Mouse (Mus musculus) intestine, postnatal 0 days (tissue): ENCODE results near the gene Ncapg2. TPM values are rescaled to one million over a fixed set of nuclear protein-coding genes. Genes with fewer than 3 reads are reported as not detected.

Source experiments
- ATAC-seq: fragments of 200-750 bp; cut with Nextera tagmentation; 2 replicates; pipeline ENCODE4 v1.8.0; 2017; ENCODE audit warnings: mild to moderate bottlenecking, moderate TSS enrichment, moderate library complexity
- H3K27ac ChIP-seq: fragments of 300-500 bp; sonication (generic); 2 replicates; pipeline ENCODE4 v1.5.1; 2014; ENCODE audit warnings: mild to moderate bottlenecking, low read depth, low read length, moderate library complexity
- H3K27me3 ChIP-seq: fragments of 300-500 bp; sonication (generic); replicated peaks from 2 replicates; pipeline ENCODE4 v1.6.1; 2014; ENCODE audit warnings: low read length, mixed read lengths; ENCODE audit not compliant: control insufficient read depth, insufficient read depth
- H3K36me3 ChIP-seq: fragments of 300-500 bp; sonication (generic); 2 replicates; pipeline ENCODE4 v1.6.1; 2014; ENCODE audit warnings: mild to moderate bottlenecking, moderate library complexity; ENCODE audit not compliant: control insufficient read depth, insufficient read depth
- H3K4me1 ChIP-seq: fragments of 300-500 bp; sonication (generic); replicated peaks from 2 replicates; pipeline ENCODE4 v1.6.1; 2014; ENCODE audit warnings: antibody characterized with exemption, low read length, mixed read lengths; ENCODE audit not compliant: control insufficient read depth, insufficient read depth
- H3K4me2 ChIP-seq: fragments of 300-500 bp; sonication (generic); replicated peaks from 2 replicates; pipeline ENCODE4 v1.6.1; 2014; ENCODE audit warnings: low read depth, mild to moderate bottlenecking, moderate library complexity
- H3K4me3 ChIP-seq: fragments of 300-500 bp; sonication (generic); 2 replicates; pipeline ENCODE4 v1.5.1; 2014; ENCODE audit warnings: low read depth, low read length
- H3K9ac ChIP-seq: fragments of 300-500 bp; sonication (generic); 2 replicates; pipeline ENCODE4 v1.6.1; 2014; ENCODE audit warnings: mild to moderate bottlenecking, low read depth, low read length
- H3K9me3 ChIP-seq: fragments of 300-500 bp; sonication (generic); 2 replicates; pipeline ENCODE4 v1.6.1; 2016; ENCODE audit warnings: mixed run types; ENCODE audit not compliant: control insufficient read depth
- CTCF ChIP-seq: sonication (generic); IDR thresholded peaks from 2 replicates; pipeline ENCODE4 v1.5.1; 2016; ENCODE audit warnings: low read depth, mild to moderate bottlenecking, control low read depth, antibody characterized with exemption, moderate library complexity
- WGBS: fragments of 180-500 bp; shearing (Covaris S2); extraction: QIAGEN DNeasy Blood & Tissue Kit; methylation state at CpG from one replicate; pipeline ENCODE4 v1.1.7; 2014; 5-methylcytosine and 5-hydroxymethylcytosine counted together
- polyA plus RNA-seq: library from polyadenylated mRNA; unstranded; fragments of >200 nt; fragmentation: Nextera tagmentation; extraction: Ambion mirVana; gene quantifications from 2 replicates; pipeline ENCODE4 v1.2.1, GENCODE M21; 2015

The Ncapg2 gene
- polyA plus RNA-seq, 1 experiment from 2014 or later, result 9.4 TPM

GRCm38 (mm10) chr12:116478771-116479170, 73.6 kb downstream of the Ncapg2 start:
- Histone ChIP-seq H3K9ac (no peak overlapping the region), H3K9me3 (no peaks in the 10 kb centered on the region), H3K4me1 (no peaks in the 10 kb centered on the region), H3K36me3 (no peaks in the 10 kb centered on the region), H3K27me3 (no peaks in the 10 kb centered on the region), H3K4me3 (no peak overlapping the region), H3K27ac (no peak overlapping the region), H3K4me2 (no peak overlapping the region)
- no peak for ATAC-seq
- no peak for TF ChIP-seq CTCF
- 68% methylated on average over 1 of the region's 1 CpGs for WGBS

- TF ChIP-seq CTCF, result no peak
- Histone ChIP-seq H3K9me3 (no peaks in the 10 kb centered on the region), H3K4me3 (no peak overlapping the region), H3K36me3 (no peaks in the 10 kb centered on the region), H3K4me2 (no peak overlapping the region), H3K4me1 (peaks cover 4% of the 10 kb centered on the region; the same call in 1 of the 2 replicates), H3K27ac (no peak overlapping the region), H3K27me3 (peaks cover 12% of the 10 kb centered on the region; the same call in 1 of the 2 replicates), H3K9ac (no peak overlapping the region)
- no peak for ATAC-seq
- WGBS, result 93% methylated on average over 1 of the region's 1 CpGs
Measured at GRCm38 (mm10) chr12:116481921-116482320, 76.7 kb downstream of the Ncapg2 start.

GRCm38 (mm10) chr12:116483581-116483980, 78.4 kb downstream of the Ncapg2 start:
- ATAC-seq, result no peak; the same call in 1 of the 2 replicates
- H3K4me1 ChIP-seq, result peaks cover 4% of the 10 kb centered on the region; the same call in 1 of the 2 replicates
- no peak overlapping the region for H3K27ac ChIP-seq

GRCm38 (mm10) chr12:116484991-116485390, 79.8 kb downstream of the Ncapg2 start:
- ATAC-seq, result no peak
- no peaks in the 10 kb centered on the region for H3K36me3 ChIP-seq
- H3K4me2 ChIP-seq, result peak overlapping the region; percentile 90
- H3K4me1 ChIP-seq, result peaks cover 4% of the 10 kb centered on the region; the same call in 1 of the 2 replicates
- TF ChIP-seq CTCF, result no peak
- peaks cover 12% of the 10 kb centered on the region; the same call in 1 of the 2 replicates for H3K27me3 ChIP-seq
- no peak overlapping the region for H3K27ac ChIP-seq
- H3K4me3 ChIP-seq, result peak overlapping the region; percentile 52; the same call in 1 of the 2 replicates
- H3K9me3 ChIP-seq, result no peaks in the 10 kb centered on the region
- WGBS, result 75% methylated on average over 8 of the region's 8 CpGs
- H3K9ac ChIP-seq, result no peak overlapping the region

More at GRCm38 (mm10) chr12:116483581-116483980, 78.4 kb downstream of the Ncapg2 start:
- H3K36me3 ChIP-seq, result no peaks in the 10 kb centered on the region
- 24% methylated on average over 2 of the region's 2 CpGs for WGBS
- no peak overlapping the region for H3K4me3 ChIP-seq
- H3K27me3 ChIP-seq, result peaks cover 12% of the 10 kb centered on the region; the same call in 1 of the 2 replicates
- H3K4me2 ChIP-seq, result no peak overlapping the region
- H3K9me3 ChIP-seq, result no peaks in the 10 kb centered on the region
- no peak overlapping the region for H3K9ac ChIP-seq
- TF ChIP-seq CTCF, result no peak

- Histone ChIP-seq H3K27ac (no peak within 1 kb of the TSS), H3K27me3 (peaks cover 12% of the 10 kb centered on the region; the same call in 1 of the 2 replicates), H3K4me3 (peak within 1 kb of the TSS; percentile 52), H3K36me3 (no peaks in the 10 kb centered on the region), H3K4me2 (peak within 1 kb of the TSS; percentile 90), H3K4me1 (peaks cover 4% of the 10 kb centered on the region; the same call in 1 of the 2 replicates), H3K9ac (no peak within 1 kb of the TSS), H3K9me3 (no peaks in the 10 kb centered on the region)
- TF ChIP-seq CTCF, result peak; percentile 6; the same call in 1 of the 2 replicates
- under 1% methylated on average over 55 of the region's 86 CpGs for WGBS
- ATAC-seq, result peak; percentile 87
Measured at GRCm38 (mm10) chr12:116485591-116486403, 80.6 kb downstream of the Ncapg2 start, which contains the start of gene Ptprn2. Gene Ptprn2, plus strand, starts transcription at chr12:116485720.

- no peak overlapping the region for H3K27ac ChIP-seq
- H3K4me2 ChIP-seq, result peak overlapping the region; percentile 90
- peaks cover 4% of the 10 kb centered on the region; the same call in 1 of the 2 replicates for H3K4me1 ChIP-seq
- TF ChIP-seq CTCF, result no peak
- 4% methylated on average over 10 of the region's 10 CpGs for WGBS
- H3K9ac ChIP-seq, result no peak overlapping the region
- no peaks in the 10 kb centered on the region for H3K9me3 ChIP-seq
- H3K27me3 ChIP-seq, result peaks cover 12% of the 10 kb centered on the region; the same call in 1 of the 2 replicates
- no peak for ATAC-seq
- H3K4me3 ChIP-seq, result peak overlapping the region; percentile 52
- no peaks in the 10 kb centered on the region for H3K36me3 ChIP-seq
Measured at GRCm38 (mm10) chr12:116486404-116486730, 81.2 kb downstream of the Ncapg2 start.
